Mouse (Mus musculus) thymus, adult 2 months (tissue): ENCODE measurements at regions not wholly inside any gene's neighbourhood (a gene's known extent, or its start where the extent isn't known, plus 50 kb on each side); places are given as distances from the start of the nearest gene placed in this dataset.

ENCODE experiments used
- DNase-seq: peaks from one replicate; pipeline ENCODE4 v3.0.0; 2021
- H3K27ac ChIP-seq: fragments of 200-500 bp; 2 replicates; pipeline ENCODE4 v1.5.1; 2012; ENCODE audit warnings: low read length, control low read depth; ENCODE audit not compliant: control insufficient read depth, insufficient read depth
- H3K27me3 ChIP-seq: fragments of 200-500 bp; 2 replicates; pipeline ENCODE4 v1.6.1; 2012; ENCODE audit warnings: mild to moderate bottlenecking, low read length, moderate library complexity, mixed read lengths; ENCODE audit not compliant: control insufficient read depth, insufficient read depth
- H3K36me3 ChIP-seq: fragments of 200-500 bp; 2 replicates; pipeline ENCODE4 v1.6.1; 2012; ENCODE audit warnings: mild to moderate bottlenecking, low read length, moderate library complexity; ENCODE audit not compliant: control insufficient read depth, insufficient read depth
- H3K4me1 ChIP-seq: fragments of 200-500 bp; replicated peaks from 2 replicates; pipeline ENCODE4 v1.6.1; 2012; ENCODE audit warnings: low read length; ENCODE audit not compliant: control insufficient read depth, insufficient read depth
- H3K4me3 ChIP-seq: fragments of 200-500 bp; 2 replicates; pipeline ENCODE4 v1.5.1; 2012; ENCODE audit warnings: mild to moderate bottlenecking, low read length, control low read depth, moderate library complexity; ENCODE audit not compliant: control insufficient read depth, insufficient read depth
- CTCF ChIP-seq: fragments of 200-500 bp; IDR thresholded peaks from 2 replicates; pipeline ENCODE4 v1.5.1; 2012; ENCODE audit warnings: mild to moderate bottlenecking, control low read depth, low read length, moderate library complexity, borderline replicate concordance; ENCODE audit not compliant: control insufficient read depth, poor library complexity, insufficient read depth; ENCODE audit errors: extremely low read depth
- POLR2A ChIP-seq: fragments of 200-500 bp; IDR thresholded peaks from 2 replicates; pipeline ENCODE4 v1.6.1; 2012; ENCODE audit warnings: mild to moderate bottlenecking, low read length, control low read depth, moderate library complexity; ENCODE audit not compliant: control insufficient read depth, poor library complexity, insufficient read depth; ENCODE audit errors: extremely low read depth
- WGBS: fragments of 180-500 bp; shearing (Covaris S2); methylation state at CpG from one replicate; pipeline ENCODE4 v1.1.7; 2018; 5-methylcytosine and 5-hydroxymethylcytosine counted together

DNA sequence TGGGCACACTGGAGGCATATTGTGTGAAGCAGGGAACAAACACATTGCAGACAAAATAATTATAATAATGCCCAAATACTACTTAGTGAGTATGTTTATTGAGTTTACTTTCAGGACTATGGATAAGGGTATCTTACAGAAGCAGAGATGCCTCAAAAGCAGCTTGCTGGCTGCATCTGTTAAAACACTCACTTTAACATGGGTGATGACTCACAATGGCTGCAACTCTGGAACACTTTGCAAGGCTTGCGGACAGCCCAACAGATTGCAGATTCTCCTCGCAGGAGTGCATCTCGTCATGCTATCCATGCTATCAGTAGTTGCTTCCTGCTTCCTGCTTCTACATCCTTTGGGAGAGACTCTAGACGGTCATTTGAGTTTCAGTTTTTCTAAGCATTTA lies 373.2 kb upstream of the Arpp21 start:
- WGBS = 70% methylated on average over 4 of the region's 4 CpGs
- Histone ChIP-seq H3K4me1 (no peaks in the 10 kb centered on the region), H3K27me3 (no peaks in the 10 kb centered on the region), H3K27ac (no peak overlapping the region), H3K4me3 (no peak overlapping the region), H3K36me3 (no peaks in the 10 kb centered on the region)
- DNase-seq = no peak
- TF ChIP-seq CTCF (no peak), POLR2A (no peak)

DNA sequence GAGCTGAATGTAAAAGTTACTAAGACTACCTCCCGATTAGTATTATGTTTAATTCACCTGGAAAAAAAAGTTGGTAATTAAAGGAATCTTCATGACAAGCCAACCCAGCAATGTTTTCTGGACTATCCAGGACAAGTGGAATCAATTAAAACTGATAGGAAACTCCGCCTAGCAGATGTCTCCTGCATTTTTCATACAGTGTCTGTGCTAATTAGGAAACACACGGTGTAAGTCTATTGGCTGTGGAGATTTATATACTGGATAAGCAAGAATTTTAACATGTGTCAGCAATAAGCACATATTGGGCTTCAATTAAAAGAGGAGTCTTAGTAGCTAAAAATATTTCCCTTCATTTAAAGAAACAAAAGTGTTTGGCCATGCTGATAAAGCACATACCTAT lies 371.5 kb upstream of the Arpp21 start:
- no peaks in the 10 kb centered on the region for H3K27me3 ChIP-seq
- no peak overlapping the region for H3K4me3 ChIP-seq
- no peak overlapping the region for H3K27ac ChIP-seq
- no peaks in the 10 kb centered on the region for H3K4me1 ChIP-seq
- TF ChIP-seq POLR2A (no peak), CTCF (no peak)
- no peak for DNase-seq
- WGBS = 89% methylated on average over 3 of the region's 3 CpGs
- H3K36me3 ChIP-seq = no peaks in the 10 kb centered on the region

DNA sequence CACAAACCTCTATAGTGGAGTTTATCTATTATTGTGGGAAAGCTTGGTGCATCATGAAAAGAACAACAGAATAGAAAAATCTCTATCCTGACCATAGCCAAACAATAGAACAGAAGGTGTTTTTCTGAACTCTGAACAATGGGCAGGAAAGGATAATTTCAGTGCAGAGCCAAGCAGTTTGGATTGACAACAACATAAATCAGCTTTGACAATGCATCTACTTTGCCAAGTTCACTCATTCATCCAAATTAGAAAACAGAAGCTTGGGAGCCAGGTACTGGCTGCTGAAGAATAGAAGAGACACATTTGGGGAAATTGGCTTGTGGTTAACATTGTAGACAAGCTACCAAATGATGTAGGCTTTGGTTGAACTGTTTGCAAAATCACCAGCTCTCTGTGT lies 360.0 kb upstream of the Arpp21 start:
- no peak for TF ChIP-seq CTCF
- Histone ChIP-seq H3K4me3 (no peak overlapping the region), H3K27me3 (no peaks in the 10 kb centered on the region), H3K27ac (no peak overlapping the region), H3K36me3 (no peaks in the 10 kb centered on the region), H3K4me1 (no peaks in the 10 kb centered on the region)
- no peak for DNase-seq

DNA sequence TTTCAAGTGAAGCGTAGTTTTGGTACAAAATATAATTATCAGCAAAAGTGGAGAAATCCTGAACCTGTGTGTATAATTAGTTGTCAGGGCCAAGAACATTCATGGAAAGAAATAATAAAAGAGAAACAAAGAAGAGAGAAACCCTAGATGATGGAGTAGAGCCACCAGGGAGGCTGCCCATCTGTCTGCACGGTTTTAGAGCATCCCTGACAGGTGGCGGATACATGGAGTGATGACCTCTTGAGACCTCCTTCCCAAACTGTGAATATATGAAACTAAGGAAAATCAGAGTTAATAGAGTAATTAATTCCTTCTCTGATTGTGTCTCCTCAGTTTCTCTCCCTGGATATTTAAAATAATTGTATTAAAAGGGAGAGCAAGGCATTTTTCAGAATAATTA lies 354.5 kb upstream of the Arpp21 start:
- H3K4me3 ChIP-seq = no peak overlapping the region
- 94% methylated on average over 3 of the region's 3 CpGs for WGBS
- no peak overlapping the region for H3K27ac ChIP-seq
- H3K4me1 ChIP-seq = no peaks in the 10 kb centered on the region
- no peak for TF ChIP-seq POLR2A
- no peak for TF ChIP-seq CTCF
- H3K27me3 ChIP-seq = no peaks in the 10 kb centered on the region
- DNase-seq = no peak
- H3K36me3 ChIP-seq = no peaks in the 10 kb centered on the region

DNA sequence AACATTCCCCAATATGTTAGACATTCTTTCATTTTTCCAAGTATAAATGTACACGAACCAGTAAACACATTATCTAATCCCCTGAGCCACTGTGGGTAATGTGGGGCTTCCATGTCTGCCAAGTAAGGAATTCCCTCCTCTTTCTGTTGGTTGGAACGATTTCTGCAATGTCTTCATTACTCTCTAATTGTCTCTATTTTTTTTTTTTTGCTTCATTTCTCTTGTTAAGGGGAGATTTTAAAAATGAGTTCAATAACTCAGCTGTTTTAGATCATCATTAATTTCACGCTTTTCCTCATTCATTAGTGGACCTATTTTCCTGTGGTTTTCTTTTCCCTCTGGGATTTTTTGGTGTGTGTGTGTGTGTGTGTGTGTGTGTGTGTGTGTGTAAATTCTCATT lies 337.6 kb upstream of the Arpp21 start:
- WGBS = 86% methylated on average over 3 of the region's 3 CpGs
- no peaks in the 10 kb centered on the region for H3K27me3 ChIP-seq
- no peak for TF ChIP-seq CTCF
- TF ChIP-seq POLR2A = no peak
- no peaks in the 10 kb centered on the region for H3K4me1 ChIP-seq
- H3K4me3 ChIP-seq = no peak overlapping the region
- no peak for DNase-seq
- no peak overlapping the region for H3K27ac ChIP-seq
- no peaks in the 10 kb centered on the region for H3K36me3 ChIP-seq

DNA sequence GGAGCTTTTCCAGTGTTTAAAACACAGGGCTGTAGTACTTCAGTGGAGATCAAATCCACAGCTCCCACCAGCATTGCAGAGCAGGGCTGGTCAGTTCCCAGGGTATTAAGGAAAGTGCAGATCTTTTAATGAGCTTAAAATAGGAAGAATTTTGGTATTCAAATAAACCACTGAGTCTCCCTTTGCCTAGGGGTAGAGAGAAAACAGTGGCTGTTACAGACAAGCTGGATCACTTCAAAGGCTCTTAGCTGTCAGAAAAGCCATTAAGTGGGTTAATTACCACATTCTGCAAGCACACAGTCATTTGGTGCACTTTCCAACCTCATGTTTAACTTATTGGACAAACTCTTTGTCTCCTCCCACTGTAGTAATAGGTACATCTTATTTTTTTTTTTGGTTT lies 325.6 kb upstream of the Arpp21 start:
- Histone ChIP-seq H3K4me1 (no peaks in the 10 kb centered on the region), H3K36me3 (no peaks in the 10 kb centered on the region), H3K27me3 (no peaks in the 10 kb centered on the region), H3K27ac (no peak overlapping the region), H3K4me3 (no peak overlapping the region)
- TF ChIP-seq POLR2A (no peak), CTCF (no peak)
- DNase-seq = no peak

DNA sequence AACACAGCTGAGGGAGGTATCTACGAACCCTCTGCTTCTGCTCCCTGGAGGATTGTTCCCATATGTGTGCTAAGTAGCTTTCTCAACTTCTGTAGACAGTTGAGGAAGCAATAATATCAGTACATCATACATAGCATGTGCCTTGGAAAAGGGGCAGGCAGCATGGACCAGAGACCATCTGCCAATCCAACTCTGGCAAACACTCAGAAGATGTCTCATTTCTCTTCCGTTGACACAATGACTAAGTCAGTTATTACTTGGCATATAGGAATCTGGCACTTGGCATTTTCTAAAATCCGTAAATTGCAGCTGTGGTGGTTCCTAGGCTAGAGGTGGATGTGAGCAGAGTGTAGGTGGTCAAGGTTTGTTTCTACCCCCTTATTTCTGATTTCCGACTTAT lies 324.5 kb upstream of the Arpp21 start:
- Histone ChIP-seq H3K27me3 (no peaks in the 10 kb centered on the region), H3K36me3 (no peaks in the 10 kb centered on the region), H3K4me3 (no peak overlapping the region), H3K27ac (no peak overlapping the region), H3K4me1 (no peaks in the 10 kb centered on the region)
- no peak for DNase-seq
- TF ChIP-seq POLR2A = no peak
- no peak for TF ChIP-seq CTCF
- WGBS = 96% methylated on average over 4 of the region's 4 CpGs

DNA sequence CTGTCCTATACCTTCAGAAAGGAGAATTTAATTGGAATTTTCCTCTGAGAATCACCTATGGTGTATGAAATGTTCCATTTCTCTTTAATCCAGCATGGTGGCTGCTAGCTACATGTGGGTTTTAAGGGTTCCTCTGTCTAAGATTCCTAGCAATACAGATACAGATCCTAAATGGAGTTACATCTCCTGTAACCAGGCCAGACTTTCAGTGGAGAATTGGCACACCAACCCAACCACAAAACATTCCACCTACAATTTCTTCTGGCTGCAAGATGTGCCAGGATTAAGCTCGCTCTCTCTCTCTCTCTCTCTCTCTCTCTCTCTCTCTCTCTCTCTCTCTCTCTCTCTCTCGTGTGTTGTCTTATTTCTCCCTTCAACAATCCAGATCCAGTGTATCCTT lies 302.2 kb upstream of the Arpp21 start:
- no peak overlapping the region for H3K4me3 ChIP-seq
- no peak for TF ChIP-seq CTCF
- TF ChIP-seq POLR2A = no peak
- no peak for DNase-seq
- no peak overlapping the region for H3K27ac ChIP-seq
- H3K27me3 ChIP-seq = no peaks in the 10 kb centered on the region
- 80% methylated on average over 2 of the region's 2 CpGs for WGBS
- H3K36me3 ChIP-seq = no peaks in the 10 kb centered on the region
- H3K4me1 ChIP-seq = no peaks in the 10 kb centered on the region
